Mouse (Mus musculus): Measurements from ENCODE around the gene Tm6sf2. TPM values are rescaled to one million over a fixed set of nuclear protein-coding genes. Genes with fewer than 3 reads are reported as not detected.

Tm6sf2 gene
- polyA plus RNA-seq, 1 experiment from 2014 or later, result 0.34 TPM

DNA sequence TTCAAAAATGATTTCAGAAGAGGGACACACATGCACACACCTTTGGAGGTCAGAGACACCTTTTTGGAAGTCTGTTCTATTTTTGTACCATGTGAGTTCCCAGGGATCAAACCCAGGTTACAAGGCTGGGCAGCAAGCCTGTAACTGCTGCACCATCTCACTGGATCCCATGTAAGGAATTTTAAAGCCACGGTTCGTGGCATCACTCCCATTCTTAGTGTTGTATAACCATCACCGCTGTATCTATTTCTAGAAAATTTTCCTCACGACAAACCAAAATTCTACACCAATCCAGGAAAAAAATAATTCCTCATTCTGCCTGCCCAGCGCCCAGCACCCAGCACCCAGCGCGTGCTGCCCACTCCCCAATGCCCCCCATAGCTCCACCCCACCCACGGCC, 26.6 kb downstream of the Tm6sf2 start:
- no peak overlapping the region for H3K27ac ChIP-seq (replicated peaks; ENCODE audit: low read depth, low read length)
- WGBS, result 76% methylated on average over 8 of the region's 8 CpGs
- H3K4me3 ChIP-seq (ENCODE audit: low read depth, low read length), result no peak overlapping the region
- DNase-seq (ENCODE audit: low spot score) (no peak), ATAC-seq (replicated peaks; ENCODE audit: insufficient number of reproducible peaks, low FRiP score, low TSS enrichment, low read depth) (no peak)
- H3K36me3 ChIP-seq (replicated peaks; ENCODE audit: control insufficient read depth, insufficient read depth, low read depth, low read length), result no peaks in the 10 kb centered on the region; the same call in 1 of the 2 replicates
- H3K4me2 ChIP-seq (ENCODE audit: low read depth, low read length), result no peak overlapping the region
- H3K9ac ChIP-seq (replicated peaks; ENCODE audit: low read length), result no peak overlapping the region
- H3K27me3 ChIP-seq (ENCODE audit: control insufficient read depth, insufficient read depth, low read length), result no peaks in the 10 kb centered on the region
- H3K9me3 ChIP-seq (replicated peaks; ENCODE audit: control insufficient read depth, low read length), result no peaks in the 10 kb centered on the region; the same call in 1 of the 2 replicates
- H3K4me1 ChIP-seq (ENCODE audit: control insufficient read depth, insufficient read depth, low read length), result no peaks in the 10 kb centered on the region

GRCm38 (mm10) chr8:70100241-70100640, 27.5 kb downstream of the Tm6sf2 start:
- H3K36me3 ChIP-seq (replicated peaks; ENCODE audit: control insufficient read depth, insufficient read depth, low read depth, low read length), result no peaks in the 10 kb centered on the region; the same call in 1 of the 2 replicates
- no peak overlapping the region for H3K4me2 ChIP-seq (ENCODE audit: low read depth, low read length)
- ATAC-seq (replicated peaks; ENCODE audit: insufficient number of reproducible peaks, low FRiP score, low TSS enrichment, low read depth) (no peak), DNase-seq (ENCODE audit: low spot score) (no peak)
- no peak overlapping the region for H3K27ac ChIP-seq (replicated peaks; ENCODE audit: low read depth, low read length)
- WGBS, result 86% methylated on average over 8 of the region's 8 CpGs
- no peak overlapping the region for H3K4me3 ChIP-seq (ENCODE audit: low read depth, low read length)
- no peaks in the 10 kb centered on the region for H3K27me3 ChIP-seq (ENCODE audit: control insufficient read depth, insufficient read depth, low read length)
- no peaks in the 10 kb centered on the region for H3K4me1 ChIP-seq (ENCODE audit: control insufficient read depth, insufficient read depth, low read length)
- no peak overlapping the region for H3K9ac ChIP-seq (replicated peaks; ENCODE audit: low read length)
- no peaks in the 10 kb centered on the region; the same call in 1 of the 2 replicates for H3K9me3 ChIP-seq (replicated peaks; ENCODE audit: control insufficient read depth, low read length)

DNA sequence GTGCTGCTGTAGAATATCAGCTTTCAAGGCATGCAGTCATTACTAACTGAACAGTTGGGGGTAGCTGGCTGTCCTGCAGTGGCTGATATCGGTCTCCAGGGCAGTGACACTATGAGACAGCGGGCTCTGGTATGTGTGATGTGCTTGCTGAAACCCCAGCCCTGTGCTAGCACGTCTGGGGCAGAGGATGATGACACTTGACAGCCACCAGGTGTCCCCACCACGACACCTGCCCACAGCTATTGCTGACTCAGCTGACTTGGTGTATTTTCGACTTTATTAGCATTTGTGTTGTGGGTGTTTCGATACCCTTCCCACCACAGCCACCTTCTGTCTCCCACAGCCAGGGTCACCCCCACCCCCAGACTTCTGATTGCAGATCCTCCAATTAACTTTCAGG, 31.8 kb downstream of the Tm6sf2 start:
- Histone ChIP-seq H3K4me1 (ENCODE audit: control insufficient read depth, insufficient read depth, low read length) (no peaks in the 10 kb centered on the region), H3K4me2 (ENCODE audit: low read depth, low read length) (no peak overlapping the region), H3K9ac (replicated peaks; ENCODE audit: low read length) (no peak overlapping the region), H3K27me3 (ENCODE audit: control insufficient read depth, insufficient read depth, low read length) (peaks cover 3% of the 10 kb centered on the region; the same call in 1 of the 2 replicates), H3K36me3 (replicated peaks; ENCODE audit: control insufficient read depth, insufficient read depth, low read depth, low read length) (no peaks in the 10 kb centered on the region), H3K4me3 (ENCODE audit: low read depth, low read length) (no peak overlapping the region), H3K9me3 (replicated peaks; ENCODE audit: control insufficient read depth, low read length) (no peaks in the 10 kb centered on the region), H3K27ac (replicated peaks; ENCODE audit: low read depth, low read length) (no peak overlapping the region)
- DNase-seq (ENCODE audit: low spot score) (no peak), ATAC-seq (replicated peaks; ENCODE audit: insufficient number of reproducible peaks, low FRiP score, low TSS enrichment, low read depth) (no peak)
- WGBS, result 17% methylated on average over 6 of the region's 6 CpGs

DNA sequence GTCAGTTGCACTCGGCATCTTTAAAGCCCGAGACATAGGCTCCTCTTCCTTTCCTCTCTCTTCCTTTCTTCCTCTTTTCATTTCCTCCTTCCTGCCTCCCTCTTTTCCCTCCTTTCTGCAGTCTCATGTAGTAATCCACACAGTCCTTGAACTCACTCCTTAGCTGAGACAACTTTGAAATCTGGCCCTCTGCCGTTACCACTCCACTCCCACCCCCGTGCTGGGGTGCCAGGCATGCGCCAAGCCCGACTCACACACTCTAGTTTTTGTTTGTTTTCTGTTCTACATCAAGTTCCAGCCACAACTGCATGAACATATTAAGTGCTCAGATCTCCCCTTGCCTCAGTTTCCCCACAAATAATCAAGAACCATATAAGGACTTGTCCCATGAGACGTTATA, 32.2 kb downstream of the Tm6sf2 start:
- H3K9ac ChIP-seq (replicated peaks; ENCODE audit: low read length), result no peak overlapping the region
- WGBS, result 82% methylated on average over 7 of the region's 7 CpGs

GRCm38 (mm10) chr8:70110451-70110850, 37.7 kb downstream of the Tm6sf2 start:
- 89% methylated on average over 2 of the region's 2 CpGs for WGBS
- DNase-seq (ENCODE audit: low spot score) (no peak), ATAC-seq (replicated peaks; ENCODE audit: insufficient number of reproducible peaks, low FRiP score, low TSS enrichment, low read depth) (no peak)
- H3K27me3 ChIP-seq (ENCODE audit: control insufficient read depth, insufficient read depth, low read length), result peaks cover 51% of the 10 kb centered on the region
- no peak overlapping the region for H3K27ac ChIP-seq (replicated peaks; ENCODE audit: low read depth, low read length)
- H3K4me3 ChIP-seq (ENCODE audit: low read depth, low read length), result no peak overlapping the region
- no peak overlapping the region for H3K4me2 ChIP-seq (ENCODE audit: low read depth, low read length)
- H3K9ac ChIP-seq (replicated peaks; ENCODE audit: low read length), result no peak overlapping the region
- H3K4me1 ChIP-seq (ENCODE audit: control insufficient read depth, insufficient read depth, low read length), result peaks cover 4% of the 10 kb centered on the region; the same call in 1 of the 2 replicates
- H3K36me3 ChIP-seq (replicated peaks; ENCODE audit: control insufficient read depth, insufficient read depth, low read depth, low read length), result no peaks in the 10 kb centered on the region
- no peaks in the 10 kb centered on the region for H3K9me3 ChIP-seq (replicated peaks; ENCODE audit: control insufficient read depth, low read length)

More for the DNA sequence above, 32.2 kb downstream of the Tm6sf2 start:
- no peaks in the 10 kb centered on the region for H3K4me1 ChIP-seq (ENCODE audit: control insufficient read depth, insufficient read depth, low read length)
- H3K27ac ChIP-seq (replicated peaks; ENCODE audit: low read depth, low read length), result no peak overlapping the region
- no peak overlapping the region for H3K4me3 ChIP-seq (ENCODE audit: low read depth, low read length)
- H3K36me3 ChIP-seq (replicated peaks; ENCODE audit: control insufficient read depth, insufficient read depth, low read depth, low read length), result no peaks in the 10 kb centered on the region
- peaks cover 5% of the 10 kb centered on the region; the same call in 1 of the 2 replicates for H3K27me3 ChIP-seq (ENCODE audit: control insufficient read depth, insufficient read depth, low read length)
- no peak for DNase-seq (ENCODE audit: low spot score)
- no peak overlapping the region for H3K4me2 ChIP-seq (ENCODE audit: low read depth, low read length)
- no peak for ATAC-seq (replicated peaks; ENCODE audit: insufficient number of reproducible peaks, low FRiP score, low TSS enrichment, low read depth)
- H3K9me3 ChIP-seq (replicated peaks; ENCODE audit: control insufficient read depth, low read length), result no peaks in the 10 kb centered on the region

- ATAC-seq (replicated peaks; ENCODE audit: insufficient number of reproducible peaks, low FRiP score, low TSS enrichment, low read depth) (no peak), DNase-seq (ENCODE audit: low spot score) (no peak)
- no peak overlapping the region for H3K4me2 ChIP-seq (ENCODE audit: low read depth, low read length)
- H3K9me3 ChIP-seq (replicated peaks; ENCODE audit: control insufficient read depth, low read length), result no peaks in the 10 kb centered on the region
- no peaks in the 10 kb centered on the region for H3K36me3 ChIP-seq (replicated peaks; ENCODE audit: control insufficient read depth, insufficient read depth, low read depth, low read length)
- H3K27ac ChIP-seq (replicated peaks; ENCODE audit: low read depth, low read length), result no peak overlapping the region
- 47% methylated on average over 23 of the region's 23 CpGs for WGBS
- no peak overlapping the region for H3K9ac ChIP-seq (replicated peaks; ENCODE audit: low read length)
- H3K4me1 ChIP-seq (ENCODE audit: control insufficient read depth, insufficient read depth, low read length), result peaks cover 4% of the 10 kb centered on the region; the same call in 1 of the 2 replicates
- peaks cover 51% of the 10 kb centered on the region for H3K27me3 ChIP-seq (ENCODE audit: control insufficient read depth, insufficient read depth, low read length)
- no peak overlapping the region for H3K4me3 ChIP-seq (ENCODE audit: low read depth, low read length)
Measured at GRCm38 (mm10) chr8:70111192-70111795, 38.6 kb downstream of the Tm6sf2 start.

DNA sequence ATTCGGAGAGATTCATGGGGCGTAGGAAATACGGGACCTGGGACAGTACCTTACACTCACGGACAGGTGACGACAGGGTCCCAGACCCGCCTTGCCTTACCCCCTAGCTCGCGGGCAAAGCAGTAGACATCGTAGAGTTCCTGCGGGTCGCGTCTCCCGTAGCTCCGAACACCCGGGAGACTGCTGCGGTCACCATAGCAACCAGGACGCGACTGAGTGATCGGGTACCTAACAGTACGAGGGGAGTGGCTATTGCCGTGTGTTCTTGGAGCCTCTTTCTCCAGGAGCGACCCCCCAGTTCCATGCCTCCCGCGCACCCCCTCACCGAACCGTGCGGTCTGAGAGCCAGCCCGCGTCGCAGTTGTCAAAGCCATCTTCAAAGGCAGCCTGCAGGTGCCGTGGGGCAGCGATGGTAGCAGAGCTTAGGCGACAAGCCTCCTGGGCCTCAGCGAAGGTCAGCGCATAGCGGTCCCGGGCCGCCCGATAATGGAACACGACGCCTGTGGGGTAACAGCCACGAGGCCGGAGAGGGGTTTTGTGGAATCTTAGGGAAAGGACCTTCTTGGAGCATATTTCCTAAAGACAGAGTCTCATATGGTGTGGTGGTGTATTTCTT, 39.8 kb downstream of the Tm6sf2 start:
- Histone ChIP-seq H3K36me3 (replicated peaks; ENCODE audit: control insufficient read depth, insufficient read depth, low read depth, low read length) (no peaks in the 10 kb centered on the region), H3K9me3 (replicated peaks; ENCODE audit: control insufficient read depth, low read length) (no peaks in the 10 kb centered on the region), H3K27me3 (ENCODE audit: control insufficient read depth, insufficient read depth, low read length) (peaks cover 51% of the 10 kb centered on the region), H3K27ac (replicated peaks; ENCODE audit: low read depth, low read length) (no peak overlapping the region), H3K9ac (replicated peaks; ENCODE audit: low read length) (no peak overlapping the region), H3K4me2 (ENCODE audit: low read depth, low read length) (no peak overlapping the region), H3K4me3 (ENCODE audit: low read depth, low read length) (no peak overlapping the region), H3K4me1 (ENCODE audit: control insufficient read depth, insufficient read depth, low read length) (peaks cover 4% of the 10 kb centered on the region; the same call in 1 of the 2 replicates)
- 6% methylated on average over 43 of the region's 43 CpGs for WGBS
- no peak for ATAC-seq (replicated peaks; ENCODE audit: insufficient number of reproducible peaks, low FRiP score, low TSS enrichment, low read depth)
- DNase-seq (ENCODE audit: low spot score), result no peak

DNA sequence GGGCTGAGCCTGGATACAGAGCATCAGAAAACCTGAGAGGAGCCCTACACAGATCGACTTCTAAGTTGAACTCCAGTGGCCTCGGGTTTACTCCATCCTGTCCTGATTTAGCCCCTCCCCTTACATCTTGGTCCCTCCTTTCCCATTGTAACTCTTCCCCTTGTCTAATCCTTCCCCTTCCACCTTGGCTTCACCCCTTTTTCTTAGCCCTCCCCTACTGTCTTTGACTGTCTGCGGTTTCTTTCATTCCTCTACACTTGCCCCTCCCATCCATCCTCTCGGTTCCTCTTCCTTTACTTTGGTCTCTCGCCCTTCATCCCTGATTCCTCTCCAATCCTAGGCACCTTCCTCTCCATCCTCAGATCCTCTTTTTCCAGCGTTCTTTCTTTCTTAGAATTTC, 41.8 kb downstream of the Tm6sf2 start:
- DNase-seq (ENCODE audit: low spot score), result no peak
- Histone ChIP-seq H3K9ac (replicated peaks; ENCODE audit: low read length) (no peak overlapping the region), H3K9me3 (replicated peaks; ENCODE audit: control insufficient read depth, low read length) (no peaks in the 10 kb centered on the region), H3K27me3 (ENCODE audit: control insufficient read depth, insufficient read depth, low read length) (peaks cover 57% of the 10 kb centered on the region), H3K27ac (replicated peaks; ENCODE audit: low read depth, low read length) (no peak overlapping the region), H3K4me2 (ENCODE audit: low read depth, low read length) (no peak overlapping the region), H3K4me3 (ENCODE audit: low read depth, low read length) (no peak overlapping the region), H3K4me1 (ENCODE audit: control insufficient read depth, insufficient read depth, low read length) (peaks cover 4% of the 10 kb centered on the region; the same call in 1 of the 2 replicates), H3K36me3 (replicated peaks; ENCODE audit: control insufficient read depth, insufficient read depth, low read depth, low read length) (no peaks in the 10 kb centered on the region)
- no peak for ATAC-seq (replicated peaks; ENCODE audit: insufficient number of reproducible peaks, low FRiP score, low TSS enrichment, low read depth)
- WGBS, result 16% methylated on average over 6 of the region's 6 CpGs
